Mouse (Mus musculus) neural tube, embryonic 14.5 days (tissue): ENCODE data around the gene Omt2a. TPM values are rescaled to one million over a fixed set of nuclear protein-coding genes. Genes with fewer than 3 reads are reported as not detected.
"Not testable (repeated sequence)": the region's sequence is repeated elsewhere in the genome, so short reads cannot be mapped to it uniquely, and the experiment has no call there.

Experiments
- ATAC-seq: fragments of 200-750 bp; cut with Nextera tagmentation; 2 replicates; pipeline ENCODE4 v1.8.0; 2017; ENCODE audit warnings: low read depth, mild to moderate bottlenecking, moderate TSS enrichment, moderate library complexity
- H3K27ac ChIP-seq: fragments of 300-500 bp; sonication (generic); 2 replicates; pipeline ENCODE4 v1.5.1; 2014; ENCODE audit warnings: low read depth, mild to moderate bottlenecking, control low read depth, low read length, moderate library complexity, mixed read lengths
- H3K27me3 ChIP-seq: fragments of 300-500 bp; sonication (generic); 2 replicates; pipeline ENCODE4 v1.6.1; 2014; ENCODE audit warnings: low read length; ENCODE audit not compliant: control insufficient read depth, insufficient read depth
- H3K36me3 ChIP-seq: fragments of 300-500 bp; sonication (generic); 2 replicates; pipeline ENCODE4 v1.6.1; 2014; ENCODE audit warnings: low read length, mixed read lengths; ENCODE audit not compliant: control insufficient read depth, insufficient read depth
- H3K4me1 ChIP-seq: fragments of 300-500 bp; sonication (generic); 2 replicates; pipeline ENCODE4 v1.6.1; 2014; ENCODE audit warnings: low read length; ENCODE audit not compliant: control insufficient read depth, insufficient read depth
- H3K4me2 ChIP-seq: fragments of 300-500 bp; sonication (generic); 2 replicates; pipeline ENCODE4 v1.6.1; 2014; ENCODE audit warnings: mild to moderate bottlenecking, low read depth, low read length, control low read depth
- H3K4me3 ChIP-seq: fragments of 300-500 bp; sonication (generic); 2 replicates; pipeline ENCODE4 v1.5.1; 2014; ENCODE audit warnings: low read depth, low read length, control low read depth, mixed read lengths
- H3K9ac ChIP-seq: fragments of 300-500 bp; sonication (generic); replicated peaks from 2 replicates; pipeline ENCODE4 v1.6.1; 2014; ENCODE audit warnings: low read depth, mild to moderate bottlenecking, control low read depth, low read length, mixed read lengths
- H3K9me3 ChIP-seq: fragments of 300-500 bp; sonication (generic); 2 replicates; pipeline ENCODE4 v1.6.1; 2016; ENCODE audit warnings: low read length; ENCODE audit not compliant: control insufficient read depth
- WGBS: fragments of 180-500 bp; shearing (Covaris S2); extraction: QIAGEN DNeasy Blood & Tissue Kit; methylation state at CpG from one replicate; pipeline ENCODE4 v1.1.7; 2014; 5-methylcytosine and 5-hydroxymethylcytosine counted together
- polyA plus RNA-seq: library from polyadenylated mRNA; unstranded; fragments of >200 nt; fragmentation: Nextera tagmentation; extraction: Ambion mirVana; gene quantifications from 2 replicates; pipeline ENCODE4 v1.2.1, GENCODE M21; 2014

The Omt2a gene
- polyA plus RNA-seq, 1 experiment from 2014 or later, result not detected

DNA sequence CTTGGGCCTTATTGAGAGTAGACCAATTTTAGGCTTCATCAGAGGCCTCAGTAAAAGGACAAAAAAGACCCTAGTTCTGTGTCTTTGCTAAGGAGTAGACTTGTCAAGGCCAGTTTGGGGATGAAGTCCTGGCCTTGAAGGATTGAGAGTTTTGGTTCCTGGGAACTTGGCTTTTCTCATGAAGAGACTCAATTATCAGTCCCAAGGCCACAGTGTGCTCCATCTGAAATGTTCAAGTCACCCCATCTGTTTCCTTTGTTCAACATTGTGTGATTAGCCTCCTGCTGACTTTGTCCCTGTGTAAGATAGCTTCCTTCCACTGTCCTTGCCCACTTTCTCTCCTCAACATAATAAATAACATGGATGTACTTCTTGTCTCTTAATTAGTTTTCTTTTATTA is 35.4 kb upstream of the Omt2a start:
- H3K27me3 ChIP-seq, H3K4me1 ChIP-seq, H3K4me2 ChIP-seq, ATAC-seq, H3K9me3 ChIP-seq, H3K27ac ChIP-seq, H3K36me3 ChIP-seq, H3K9ac ChIP-seq, H3K4me3 ChIP-seq: not testable (repeated sequence)

DNA sequence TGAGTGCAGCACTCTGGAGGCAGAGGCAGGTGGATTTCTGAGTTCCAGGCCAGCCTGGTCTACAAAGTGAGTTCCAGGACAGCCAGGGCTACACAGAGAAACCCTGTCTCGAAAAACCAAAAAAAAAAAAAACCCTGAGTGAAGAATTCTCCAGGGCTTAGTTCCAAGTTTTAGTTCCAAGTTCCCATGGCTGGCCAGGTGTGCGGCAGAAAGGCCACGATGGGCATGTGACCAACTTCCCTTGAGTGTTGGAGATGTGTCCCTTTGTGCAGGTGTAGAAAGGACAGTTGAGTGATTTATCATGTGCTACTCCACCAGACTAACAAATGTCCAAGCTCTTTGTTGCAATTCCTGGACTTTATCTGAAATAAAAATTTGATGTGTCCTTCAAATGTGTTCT is 34.5 kb upstream of the Omt2a start:
- ATAC-seq, H3K4me2 ChIP-seq, H3K4me3 ChIP-seq, H3K36me3 ChIP-seq, H3K27me3 ChIP-seq, H3K4me1 ChIP-seq, H3K9me3 ChIP-seq, H3K9ac ChIP-seq, H3K27ac ChIP-seq: not testable (repeated sequence)
- 84% methylated on average over 3 of the region's 3 CpGs for WGBS

DNA sequence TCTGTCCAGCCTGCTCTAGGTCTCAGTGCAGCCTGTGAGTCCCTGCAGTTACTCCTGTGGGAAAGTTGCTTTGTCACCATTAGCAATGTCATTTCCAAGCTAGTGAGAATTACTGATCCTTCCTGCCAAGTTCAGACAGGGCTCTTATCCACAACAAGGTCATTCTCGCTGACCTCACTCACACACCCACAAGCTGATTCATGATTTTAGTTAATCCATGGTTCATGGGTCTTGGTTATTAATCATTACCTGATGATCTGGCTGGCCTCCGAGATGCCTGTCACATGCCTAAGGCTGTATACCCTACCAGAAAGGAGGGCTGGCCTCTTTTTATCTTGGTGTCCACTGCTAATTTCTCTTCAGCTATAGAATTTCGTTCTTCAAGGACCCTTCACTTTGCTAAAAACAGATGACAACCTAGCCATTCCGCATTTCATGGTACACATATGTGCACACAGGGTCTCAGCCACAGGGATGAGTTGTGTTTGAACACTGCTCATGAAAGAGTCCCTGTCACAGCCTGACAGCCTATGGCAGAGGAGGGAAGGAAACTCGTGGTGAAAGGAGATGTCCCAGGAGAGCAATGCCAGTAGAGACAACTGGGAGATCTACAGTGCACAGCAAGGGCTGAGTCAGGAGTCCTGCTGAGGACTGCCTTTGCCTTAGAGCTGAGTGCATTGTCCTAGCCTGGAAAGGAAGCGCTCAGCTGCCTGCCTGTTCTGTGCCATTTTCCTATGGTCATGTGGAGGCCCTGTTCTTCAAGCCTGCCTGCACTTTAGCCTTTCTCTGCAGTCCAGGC is 33.8 kb upstream of the Omt2a start:
- H3K9ac ChIP-seq, H3K36me3 ChIP-seq, H3K4me3 ChIP-seq, H3K9me3 ChIP-seq, H3K4me1 ChIP-seq, H3K4me2 ChIP-seq, ATAC-seq, H3K27me3 ChIP-seq, H3K27ac ChIP-seq: not testable (repeated sequence)
- WGBS, result 72% methylated on average over 6 of the region's 6 CpGs

DNA sequence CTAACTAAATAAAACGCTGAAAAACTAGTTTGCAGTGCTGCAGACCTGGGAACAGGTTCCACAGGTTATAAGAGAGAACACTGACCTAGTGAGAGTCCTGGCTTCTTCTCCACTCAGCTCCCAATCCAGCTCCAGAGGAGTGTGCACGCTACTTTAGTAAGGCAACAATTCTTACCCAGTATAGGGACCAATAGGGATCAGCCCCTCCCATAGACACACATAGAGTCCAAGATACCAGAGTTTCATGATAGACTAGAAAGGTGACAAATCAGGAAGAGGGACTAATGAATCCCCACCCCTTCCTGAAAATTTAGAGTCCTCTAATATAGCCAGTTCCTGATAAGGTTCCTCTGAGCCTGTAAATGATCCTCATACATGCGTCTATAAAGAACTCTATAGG is 32.4 kb upstream of the Omt2a start:
- H3K9me3 ChIP-seq, result no peaks in the 10 kb centered on the region
- no peaks in the 10 kb centered on the region for H3K27me3 ChIP-seq
- H3K4me2 ChIP-seq, result no peak overlapping the region
- ATAC-seq, result no peak
- no peak overlapping the region for H3K4me3 ChIP-seq
- no peaks in the 10 kb centered on the region for H3K4me1 ChIP-seq
- H3K36me3 ChIP-seq, result no peaks in the 10 kb centered on the region
- no peak overlapping the region for H3K27ac ChIP-seq
- no peak overlapping the region for H3K9ac ChIP-seq
- WGBS, result 80% methylated on average over 3 of the region's 3 CpGs

DNA sequence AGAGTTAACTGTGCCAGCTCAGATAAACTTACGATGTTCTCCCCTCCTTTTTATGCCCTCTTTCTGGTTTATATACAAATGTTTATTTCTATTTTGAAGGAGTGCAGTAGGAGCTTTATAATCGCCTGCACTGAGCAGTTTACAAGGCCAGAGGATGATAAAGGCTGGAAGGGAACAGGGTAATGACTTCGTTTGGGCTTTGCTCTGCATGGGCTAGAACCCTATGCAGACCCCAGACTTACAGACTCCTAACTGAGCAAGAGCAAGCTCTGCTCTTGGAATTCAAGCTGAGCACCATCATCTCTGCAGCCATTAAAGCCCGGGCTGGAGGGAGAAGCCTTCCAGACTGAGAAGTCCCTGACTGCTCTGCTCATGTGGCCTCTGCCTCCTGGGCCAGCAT is 30.6 kb upstream of the Omt2a start:
- not testable (repeated sequence) for H3K27ac ChIP-seq, H3K9me3 ChIP-seq, H3K4me3 ChIP-seq, H3K9ac ChIP-seq, ATAC-seq, H3K4me2 ChIP-seq, H3K27me3 ChIP-seq, H3K36me3 ChIP-seq, H3K4me1 ChIP-seq
- WGBS, result 74% methylated on average over 3 of the region's 4 CpGs

DNA sequence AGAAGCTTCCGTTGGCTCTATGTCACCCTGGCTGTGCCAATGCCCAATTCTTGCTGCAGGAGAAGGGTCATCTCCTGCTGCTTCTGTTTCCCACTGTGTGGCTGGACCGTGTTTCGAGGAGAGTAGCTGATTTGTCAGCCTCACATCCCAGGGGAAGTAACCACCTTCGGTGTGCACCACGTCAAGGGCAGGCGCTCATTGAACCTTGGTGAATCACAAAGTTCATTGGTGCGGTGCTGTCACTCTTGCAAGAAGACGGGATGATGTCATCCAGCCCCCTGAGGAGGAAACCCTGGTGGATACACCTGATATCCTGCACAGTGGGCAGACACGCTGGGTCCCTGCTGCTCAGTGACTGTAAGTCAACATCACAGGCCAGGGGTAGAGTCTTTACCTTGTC is 28.5 kb upstream of the Omt2a start:
- 87% methylated on average over 9 of the region's 9 CpGs for WGBS
- H3K4me2 ChIP-seq, H3K9ac ChIP-seq, ATAC-seq, H3K4me3 ChIP-seq, H3K4me1 ChIP-seq, H3K27me3 ChIP-seq, H3K9me3 ChIP-seq, H3K36me3 ChIP-seq, H3K27ac ChIP-seq: not testable (repeated sequence)

DNA sequence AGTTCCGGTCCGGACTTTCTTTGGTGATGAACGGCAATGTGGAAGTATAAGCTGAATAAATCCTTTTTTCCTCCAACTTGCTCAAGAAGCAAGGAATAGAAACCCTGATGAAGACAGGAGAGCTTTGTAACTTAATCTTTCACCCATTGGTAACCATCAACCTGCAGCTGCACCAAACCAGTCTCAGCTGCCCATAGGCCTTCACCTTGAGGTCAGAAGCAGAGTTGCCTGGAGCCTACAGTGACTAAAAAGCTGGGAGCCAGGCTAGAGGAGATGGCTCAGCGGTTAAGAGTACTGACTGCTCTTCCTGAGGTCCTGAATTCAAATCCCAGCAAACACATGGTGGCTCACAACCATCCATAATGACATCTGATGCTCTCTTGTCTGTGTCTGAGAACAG is 27.9 kb upstream of the Omt2a start:
- H3K36me3 ChIP-seq, H3K4me2 ChIP-seq, H3K9ac ChIP-seq, H3K27ac ChIP-seq, H3K27me3 ChIP-seq, H3K4me1 ChIP-seq, H3K9me3 ChIP-seq, H3K4me3 ChIP-seq, ATAC-seq: not testable (repeated sequence)
- WGBS, result 83% methylated on average over 4 of the region's 4 CpGs

DNA sequence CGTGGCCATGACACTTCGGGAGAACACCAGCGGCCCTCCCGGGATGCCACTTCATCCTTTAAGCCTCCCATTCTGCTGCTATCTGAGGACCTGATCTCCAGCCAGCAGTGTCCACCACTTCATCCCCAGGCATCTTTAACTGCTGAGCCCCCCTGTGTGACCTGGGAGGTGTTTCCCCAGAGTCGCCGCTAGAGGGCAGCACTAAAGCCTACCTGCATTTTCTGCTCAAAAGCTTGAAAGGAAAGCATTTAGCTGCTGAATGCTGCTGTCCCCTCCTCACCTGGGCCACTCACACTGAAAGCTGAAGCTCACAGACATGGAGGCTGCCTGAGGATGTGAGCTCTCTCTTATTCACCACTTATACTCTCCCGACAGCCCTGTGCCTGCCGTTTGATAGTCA is 25.7 kb upstream of the Omt2a start:
- H3K4me3 ChIP-seq, H3K36me3 ChIP-seq, H3K9ac ChIP-seq, H3K27me3 ChIP-seq, H3K4me1 ChIP-seq, H3K9me3 ChIP-seq, H3K4me2 ChIP-seq, H3K27ac ChIP-seq: not testable (repeated sequence)
- peak; percentile 75 for ATAC-seq
- 15% methylated on average over 8 of the region's 8 CpGs for WGBS

DNA sequence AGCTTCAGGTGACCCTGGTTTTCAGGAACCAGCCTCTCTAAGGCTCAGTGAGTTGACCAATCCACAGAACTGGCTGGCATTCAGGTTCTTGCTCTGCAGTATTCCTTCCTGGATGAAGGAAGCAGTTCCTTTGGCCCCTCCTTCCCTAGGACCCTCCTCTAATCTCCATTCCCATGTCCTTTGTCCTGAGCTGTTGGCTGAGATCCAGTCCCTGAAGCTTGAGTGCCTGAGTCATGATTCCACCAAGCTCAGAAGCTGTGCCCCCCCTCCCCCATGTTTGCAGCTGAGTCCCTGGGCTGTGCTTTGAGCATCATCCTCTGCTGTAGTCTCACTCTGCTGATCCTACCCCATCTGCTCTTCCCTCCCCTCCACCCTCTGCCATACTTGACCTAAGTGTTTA is 22.5 kb upstream of the Omt2a start:
- not testable (repeated sequence) for H3K4me3 ChIP-seq, H3K4me1 ChIP-seq, H3K36me3 ChIP-seq, H3K27ac ChIP-seq, H3K27me3 ChIP-seq, ATAC-seq, H3K9me3 ChIP-seq, H3K4me2 ChIP-seq, H3K9ac ChIP-seq
